Mouse (Mus musculus): ENCODE results near the gene 9430015G10Rik. TPM values are rescaled to one million over a fixed set of nuclear protein-coding genes. Genes with fewer than 3 reads are reported as not detected.

9430015G10Rik gene
- polyA plus RNA-seq, 1 experiment = 30.8 TPM

- H3K4me1 ChIP-seq (ENCODE audit: control insufficient read depth, insufficient read depth, low read length) = no peaks in the 10 kb centered on the region
- 26% methylated on average over 3 of the region's 3 CpGs for WGBS
- no peak overlapping the region for H3K27ac ChIP-seq (ENCODE audit: control insufficient read depth, insufficient read depth, low read depth, low read length, poor library complexity)
- no peak for TF ChIP-seq CTCF (IDR thresholded peaks at IDR 0.05; ENCODE audit: control insufficient read depth, insufficient read depth, low read length)
- TF ChIP-seq POLR2A (IDR thresholded peaks at IDR 0.05; ENCODE audit: borderline replicate concordance, control insufficient read depth, low read depth, low read length) = no peak
- H3K4me3 ChIP-seq (replicated peaks; ENCODE audit: control insufficient read depth, low read depth, low read length) = no peak overlapping the region
Observed at GRCm38 (mm10) chr4:156101481-156101903, 8.3 kb upstream of the 9430015G10Rik start.

DNA sequence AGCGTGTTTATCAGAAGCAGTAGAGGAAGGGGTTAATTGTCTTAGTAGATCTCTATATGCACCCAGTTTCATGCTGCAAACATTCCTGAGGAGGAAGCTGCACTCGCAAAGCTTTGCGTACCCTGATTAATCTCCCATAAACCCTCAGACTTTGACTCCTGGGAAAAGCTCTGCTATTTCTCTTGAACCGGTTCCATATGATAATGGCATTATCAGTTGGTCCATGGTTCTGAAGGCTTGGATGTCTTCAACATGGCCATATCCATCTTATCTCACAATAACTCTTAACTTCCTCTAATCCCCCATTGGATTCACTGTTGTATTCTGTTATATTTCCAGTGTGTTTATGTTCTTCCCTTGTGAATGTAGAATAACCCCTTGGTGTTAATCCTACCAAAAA, 6.4 kb upstream of the 9430015G10Rik start:
- Histone ChIP-seq H3K27ac (ENCODE audit: control insufficient read depth, insufficient read depth, low read depth, low read length, poor library complexity) (no peak overlapping the region), H3K4me1 (ENCODE audit: control insufficient read depth, insufficient read depth, low read length) (no peaks in the 10 kb centered on the region), H3K4me3 (replicated peaks; ENCODE audit: control insufficient read depth, low read depth, low read length) (no peak overlapping the region)
- no peak for TF ChIP-seq CTCF (IDR thresholded peaks at IDR 0.05; ENCODE audit: control insufficient read depth, insufficient read depth, low read length)
- TF ChIP-seq POLR2A (IDR thresholded peaks at IDR 0.05; ENCODE audit: borderline replicate concordance, control insufficient read depth, low read depth, low read length) = no peak
- 79% methylated on average over 4 of the region's 4 CpGs for WGBS

DNA sequence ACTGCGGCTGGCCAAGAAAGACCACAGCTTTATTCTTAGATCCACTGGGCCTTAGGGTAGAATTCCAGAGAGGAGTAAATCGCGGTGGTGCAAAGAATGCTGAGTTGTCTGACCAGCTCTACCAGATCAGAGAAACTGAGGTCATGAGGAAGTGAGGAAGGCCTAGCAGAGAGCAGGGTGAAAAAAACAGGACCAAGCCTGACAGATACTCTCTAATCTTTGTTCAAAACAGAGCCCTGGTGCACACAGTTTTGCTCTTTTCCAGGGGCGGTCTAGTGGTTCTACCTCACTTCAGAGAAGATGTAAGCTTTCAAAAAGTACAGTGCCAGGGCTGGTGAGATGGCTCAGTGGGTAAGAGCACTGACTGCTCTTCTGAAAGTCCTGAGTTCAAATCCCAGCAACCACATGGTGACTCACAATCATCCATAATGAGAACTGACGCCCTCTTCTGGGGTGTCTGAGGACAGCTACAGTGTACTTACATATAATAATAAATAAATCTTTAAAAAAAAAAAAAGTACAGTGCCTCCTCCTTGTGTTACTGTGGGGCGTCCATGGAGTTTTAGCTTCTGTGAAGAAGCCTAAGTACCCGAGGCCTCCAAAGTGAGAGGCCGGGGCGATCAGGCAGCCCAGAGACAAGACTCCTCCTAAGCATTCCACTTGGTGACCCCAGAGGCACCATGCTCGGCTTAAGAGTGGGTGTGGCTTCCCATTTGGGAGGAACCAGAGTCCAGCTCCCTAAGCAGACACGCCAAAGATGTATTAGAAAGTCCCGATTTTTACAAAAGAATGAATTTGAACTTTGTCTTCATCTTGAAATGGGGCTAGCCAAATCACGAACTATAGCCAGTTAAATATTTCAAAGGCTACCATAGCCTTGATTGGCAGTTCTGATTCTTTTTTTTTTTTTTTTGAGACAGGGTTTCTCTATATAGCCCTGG, 906 bp upstream of the 9430015G10Rik start:
- WGBS = 17% methylated on average over 13 of the region's 13 CpGs
- Histone ChIP-seq H3K4me1 (ENCODE audit: control insufficient read depth, insufficient read depth, low read length) (no peaks in the 10 kb centered on the region; the same call in 1 of the 2 replicates), H3K27ac (ENCODE audit: control insufficient read depth, insufficient read depth, low read depth, low read length, poor library complexity) (no peak overlapping the region), H3K4me3 (replicated peaks; ENCODE audit: control insufficient read depth, low read depth, low read length) (peak overlapping the region; percentile 34)
- TF ChIP-seq CTCF (IDR thresholded peaks at IDR 0.05; ENCODE audit: control insufficient read depth, insufficient read depth, low read length) (no peak), POLR2A (IDR thresholded peaks at IDR 0.05; ENCODE audit: borderline replicate concordance, control insufficient read depth, low read depth, low read length) (no peak)

DNA sequence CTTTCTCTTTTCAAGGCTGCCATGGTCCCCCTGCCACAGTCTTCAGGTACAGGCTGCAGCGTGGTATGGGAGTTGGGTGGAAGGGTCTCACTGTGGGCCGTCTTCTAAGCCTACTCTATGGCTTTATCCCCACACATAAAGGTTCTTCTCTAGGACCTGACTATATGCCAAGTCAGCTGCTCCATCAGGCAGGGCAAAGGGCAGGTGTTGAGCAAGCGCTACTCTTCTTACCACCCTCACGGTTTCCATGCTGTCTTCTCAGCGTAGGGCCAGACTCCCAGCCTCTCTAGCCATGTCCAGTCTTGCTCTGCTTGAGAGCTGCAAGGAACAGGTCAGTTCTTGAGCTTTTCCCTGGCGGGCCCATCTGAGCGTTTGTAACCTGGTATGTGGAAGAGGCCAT, 14.3 kb downstream of the 9430015G10Rik start:
- H3K4me3 ChIP-seq (replicated peaks; ENCODE audit: control insufficient read depth, low read depth, low read length) = no peak overlapping the region
- 85% methylated on average over 7 of the region's 7 CpGs for WGBS

DNA sequence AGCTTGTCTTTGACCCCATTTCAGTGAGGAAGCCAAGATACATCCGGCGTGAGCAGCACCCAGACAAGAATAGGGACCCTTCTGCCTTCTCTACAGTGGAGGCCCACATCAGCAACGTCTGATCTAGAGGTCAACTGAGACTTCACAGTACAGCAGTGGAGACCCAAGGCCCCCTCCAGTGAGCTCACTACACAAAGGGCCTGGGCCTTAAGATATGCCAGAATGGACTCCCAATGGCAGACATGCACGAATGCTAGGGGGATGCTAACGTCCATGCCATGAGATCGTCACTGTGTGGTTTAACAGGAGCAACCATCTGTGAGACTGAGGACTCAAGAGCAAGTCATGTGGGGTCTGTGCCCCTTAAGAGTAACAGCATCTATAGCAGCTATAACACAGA, 15.6 kb downstream of the 9430015G10Rik start:
- H3K27ac ChIP-seq (ENCODE audit: control insufficient read depth, insufficient read depth, low read depth, low read length, poor library complexity) = no peak overlapping the region
- H3K4me3 ChIP-seq (replicated peaks; ENCODE audit: control insufficient read depth, low read depth, low read length) = no peak overlapping the region
- 88% methylated on average over 6 of the region's 6 CpGs for WGBS
- H3K4me1 ChIP-seq (ENCODE audit: control insufficient read depth, insufficient read depth, low read length) = no peaks in the 10 kb centered on the region
- TF ChIP-seq POLR2A (IDR thresholded peaks at IDR 0.05; ENCODE audit: borderline replicate concordance, control insufficient read depth, low read depth, low read length) (no peak), CTCF (IDR thresholded peaks at IDR 0.05; ENCODE audit: control insufficient read depth, insufficient read depth, low read length) (no peak)

More for the DNA sequence above, 14.3 kb downstream of the 9430015G10Rik start:
- H3K27ac ChIP-seq (ENCODE audit: control insufficient read depth, insufficient read depth, low read depth, low read length, poor library complexity) = no peak overlapping the region
- no peaks in the 10 kb centered on the region for H3K4me1 ChIP-seq (ENCODE audit: control insufficient read depth, insufficient read depth, low read length)
- TF ChIP-seq POLR2A (IDR thresholded peaks at IDR 0.05; ENCODE audit: borderline replicate concordance, control insufficient read depth, low read depth, low read length) = no peak
- no peak for TF ChIP-seq CTCF (IDR thresholded peaks at IDR 0.05; ENCODE audit: control insufficient read depth, insufficient read depth, low read length)

DNA sequence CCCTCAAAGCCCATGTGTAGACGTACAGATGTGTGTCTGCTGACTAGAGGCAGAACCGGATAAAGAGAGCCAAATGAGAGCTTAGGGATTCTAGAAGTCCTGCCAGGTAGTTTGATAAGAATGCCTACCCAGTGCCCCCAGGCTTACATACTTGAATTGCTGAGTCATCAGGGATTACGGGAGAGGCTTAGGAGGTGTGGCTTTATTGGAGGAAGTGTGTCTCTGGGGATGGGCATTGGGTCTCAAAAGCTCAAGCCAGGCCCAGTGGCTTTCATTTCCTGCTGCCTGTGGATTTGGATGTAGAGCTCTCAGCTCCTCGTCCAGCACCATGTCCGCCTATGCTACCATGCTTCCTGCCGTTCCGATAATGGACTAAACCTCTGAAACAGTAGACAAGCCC, 17.1 kb downstream of the 9430015G10Rik start:
- H3K4me3 ChIP-seq (replicated peaks; ENCODE audit: control insufficient read depth, low read depth, low read length) = no peak overlapping the region
- no peaks in the 10 kb centered on the region for H3K4me1 ChIP-seq (ENCODE audit: control insufficient read depth, insufficient read depth, low read length)
- TF ChIP-seq CTCF (IDR thresholded peaks at IDR 0.05; ENCODE audit: control insufficient read depth, insufficient read depth, low read length) (no peak), POLR2A (IDR thresholded peaks at IDR 0.05; ENCODE audit: borderline replicate concordance, control insufficient read depth, low read depth, low read length) (no peak)
- H3K27ac ChIP-seq (ENCODE audit: control insufficient read depth, insufficient read depth, low read depth, low read length, poor library complexity) = no peak overlapping the region
- WGBS = 72% methylated on average over 7 of the region's 7 CpGs

- Histone ChIP-seq H3K4me3 (replicated peaks; ENCODE audit: control insufficient read depth, low read depth, low read length) (no peak overlapping the region), H3K4me1 (ENCODE audit: control insufficient read depth, insufficient read depth, low read length) (no peaks in the 10 kb centered on the region), H3K27ac (ENCODE audit: control insufficient read depth, insufficient read depth, low read depth, low read length, poor library complexity) (no peak overlapping the region)
- TF ChIP-seq POLR2A (IDR thresholded peaks at IDR 0.05; ENCODE audit: borderline replicate concordance, control insufficient read depth, low read depth, low read length) (no peak), CTCF (IDR thresholded peaks at IDR 0.05; ENCODE audit: control insufficient read depth, insufficient read depth, low read length) (no peak)
- 71% methylated on average over 5 of the region's 5 CpGs for WGBS
Observed at GRCm38 (mm10) chr4:156128746-156129145, 19.0 kb downstream of the 9430015G10Rik start.

DNA sequence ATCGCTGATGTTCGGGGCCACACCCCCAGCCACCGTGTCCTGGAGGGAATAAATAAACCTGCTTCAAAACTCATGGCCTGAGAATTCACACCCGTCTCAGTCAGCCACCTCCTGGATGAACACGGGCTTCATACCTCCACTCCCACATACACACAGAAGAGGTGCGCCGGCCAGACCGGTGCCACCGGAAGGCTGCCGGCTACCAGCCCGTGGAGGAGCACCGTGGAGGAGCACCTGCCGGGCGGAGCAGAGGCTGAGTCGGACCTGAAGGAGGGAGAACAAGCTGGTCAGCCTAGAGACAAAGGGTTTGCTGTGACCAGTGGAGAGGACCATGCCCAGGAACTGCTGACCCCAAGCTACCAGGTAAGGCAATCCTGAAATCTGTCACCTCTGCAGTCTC, 20.7 kb downstream of the 9430015G10Rik start, which contains the start of gene Rnf223:
Gene Rnf223 (plus strand): TSS at position 78 of the 400 bp plus-strand sequence.
- H3K4me3 ChIP-seq (replicated peaks; ENCODE audit: control insufficient read depth, low read depth, low read length) = no peak within 1 kb of the TSS
- 84% methylated on average over 15 of the region's 15 CpGs for WGBS
- TF ChIP-seq POLR2A (IDR thresholded peaks at IDR 0.05; ENCODE audit: borderline replicate concordance, control insufficient read depth, low read depth, low read length) = no peak
- no peak for TF ChIP-seq CTCF (IDR thresholded peaks at IDR 0.05; ENCODE audit: control insufficient read depth, insufficient read depth, low read length)
- H3K4me1 ChIP-seq (ENCODE audit: control insufficient read depth, insufficient read depth, low read length) = no peaks in the 10 kb centered on the region; the same call in 1 of the 2 replicates
- no peak within 1 kb of the TSS for H3K27ac ChIP-seq (ENCODE audit: control insufficient read depth, insufficient read depth, low read depth, low read length, poor library complexity)

Data from bone marrow, adult 2 months (tissue).